In the genomic region with DNA sequence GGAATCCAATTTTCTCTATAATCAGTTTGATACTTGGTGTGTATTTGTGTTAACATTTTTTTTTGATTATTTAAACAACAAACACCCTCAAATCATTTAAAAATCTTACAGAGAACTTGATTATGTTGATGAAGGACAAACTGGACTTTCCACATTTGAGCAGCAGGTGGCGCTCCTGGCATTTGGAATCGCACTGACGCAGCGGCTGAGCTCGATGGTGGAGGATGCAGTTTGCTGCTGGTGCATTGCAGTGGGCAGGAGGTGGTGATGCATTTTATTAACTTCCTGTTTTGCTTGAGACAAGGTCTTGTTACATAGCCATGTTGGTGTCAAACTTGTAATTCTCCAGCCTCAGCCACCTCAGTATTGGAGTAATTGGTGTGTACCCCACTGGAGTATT, we compare ENCODE assay signal across 7 mouse cellular contexts. TPM values are rescaled to one million over a fixed set of nuclear protein-coding genes. Genes with fewer than 3 reads are reported as not detected.
DNase-seq lines count a peak whose midpoint lies in the region; ATAC-seq lines count a peak whose summit lies in the region.

No protein-coding gene starts in this region.

- H3K27ac ChIP-seq in forebrain, embryonic 15.5 days (replicated peaks) = no peak overlapping the region
- no peak overlapping the region for H3K27ac ChIP-seq in midbrain, embryonic 16.5 days (ENCODE audit: low read length)

- peaks cover 2% of the 10 kb centered on the region; the same call in 1 of the 2 replicates for H3K4me1 ChIP-seq in forebrain, embryonic 15.5 days
- peaks cover 7% of the 10 kb centered on the region for H3K4me1 ChIP-seq in midbrain, embryonic 16.5 days (ENCODE audit: control insufficient read depth, insufficient read depth, low read length)

- no peaks in the 10 kb centered on the region for H3K36me3 ChIP-seq in forebrain, embryonic 15.5 days
- H3K36me3 ChIP-seq in midbrain, embryonic 16.5 days (ENCODE audit: control insufficient read depth, insufficient read depth, low read length) = no peaks in the 10 kb centered on the region

- peak; percentile 48; the same call in 1 of the 2 replicates for ATAC-seq in cerebellum, adult (ENCODE audit: insufficient number of reproducible peaks, low FRiP score, low TSS enrichment)
- peak; percentile 79 for ATAC-seq in forebrain, embryonic 15.5 days (replicated peaks)
- peak; percentile 70; the same call in 1 of the 2 replicates for ATAC-seq in midbrain, embryonic 16.5 days

- DNase-seq in WW6 (ENCODE audit: low read depth, low spot score) = peak; percentile 28
- DNase-seq in induced T-regulatory cell, adult 2 months (ENCODE audit: low read depth) = peak; percentile 70
- DNase-seq in left cerebral cortex, postnatal 36 days (ENCODE audit: low spot score in 2 of 2) = peak; percentile 50 to 56
- DNase-seq in spleen, postnatal 14 days (ENCODE audit: low spot score in 2 of 2) = peak; percentile 15 to 49

- H3K4me3 ChIP-seq in forebrain, embryonic 15.5 days = no peak overlapping the region
- H3K4me3 ChIP-seq in midbrain, embryonic 16.5 days (ENCODE audit: low read depth, low read length) = no peak overlapping the region

- intact Hi-C loops in left cerebral cortex, postnatal 36 days (cut with DNase I) = no loop called here

- WGBS in forebrain, embryonic 15.5 days = under 1% methylated on average over 5 of the region's 5 CpGs
- under 1% methylated on average over 5 of the region's 5 CpGs for WGBS in midbrain, embryonic 16.5 days

- no peaks in the 10 kb centered on the region for H3K9me3 ChIP-seq in forebrain, embryonic 15.5 days
- no peaks in the 10 kb centered on the region for H3K9me3 ChIP-seq in midbrain, embryonic 16.5 days (replicated peaks; ENCODE audit: control insufficient read depth, low read length, poor library complexity, severe bottlenecking)

- H3K27me3 ChIP-seq in forebrain, embryonic 15.5 days = no peaks in the 10 kb centered on the region
- H3K27me3 ChIP-seq in midbrain, embryonic 16.5 days (ENCODE audit: control insufficient read depth, insufficient read depth, low read depth, low read length) = no peaks in the 10 kb centered on the region

- H3K9ac ChIP-seq in forebrain, embryonic 15.5 days (replicated peaks) = no peak overlapping the region
- H3K9ac ChIP-seq in midbrain, embryonic 16.5 days (ENCODE audit: low read depth, low read length) = no peak overlapping the region

- no peak overlapping the region for H3K4me2 ChIP-seq in forebrain, embryonic 15.5 days (replicated peaks)
- H3K4me2 ChIP-seq in midbrain, embryonic 16.5 days (ENCODE audit: low read length) = no peak overlapping the region

RNA-seq across cellular contexts. Expression of gene Dclk3, which starts 56.7 kb away (rescaled TPM):
- 5.3 and 5.4 TPM in 2 replicates for polyA plus RNA-seq in forebrain, embryonic 15.5 days (2015; fragmentation: Nextera tagmentation; extraction: Ambion mirVana)
- 10 to 100 TPM; 53.8 to 57.3 TPM for total RNA-seq in left cerebral cortex, postnatal 36 days (2021)
- 7.0 and 7.5 TPM in 2 replicates for polyA plus RNA-seq in midbrain, embryonic 16.5 days (2015; fragmentation: Nextera tagmentation; extraction: Ambion mirVana)
